Mouse (Mus musculus): ENCODE results near the gene Exd1. TPM values are rescaled to one million over a fixed set of nuclear protein-coding genes. Genes with fewer than 3 reads are reported as not detected.

Gene Exd1
- polyA plus RNA-seq, 1 experiment from 2014 or later: 0.34 TPM

DNA sequence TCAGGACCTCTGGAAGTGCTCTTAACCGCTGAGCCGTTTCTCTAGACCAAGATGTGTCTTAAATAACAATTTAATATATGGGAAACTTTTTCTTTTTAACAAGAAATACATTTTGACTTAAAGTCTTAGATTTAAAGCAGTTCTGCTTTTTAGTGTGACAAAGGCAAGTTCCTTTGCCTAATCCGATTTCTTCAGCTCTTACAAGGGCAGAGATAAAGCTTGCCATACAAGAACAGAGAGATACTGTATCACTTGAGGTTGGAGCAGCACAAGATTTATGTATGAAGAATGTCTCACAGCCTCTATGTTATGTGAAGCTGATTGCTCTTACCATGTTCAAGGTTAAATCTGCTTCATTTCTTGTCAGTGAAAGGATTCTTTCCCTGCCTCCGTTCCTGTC lies 17.9 kb upstream of the Exd1 start:
- Histone ChIP-seq H3K4me3 (no peak overlapping the region), H3K27me3 (ENCODE audit: insufficient read depth, poor library complexity, severe bottlenecking) (no peaks in the 10 kb centered on the region), H3K27ac (no peak overlapping the region), H3K9me3 (no peaks in the 10 kb centered on the region), H3K36me3 (peaks cover 15% of the 10 kb centered on the region; the same call in 1 of the 2 replicates), H3K4me1 (no peaks in the 10 kb centered on the region)
- DNase-seq (ENCODE audit: low spot score): no peak
- 89% methylated on average over 4 of the region's 4 CpGs for WGBS

GRCm38 (mm10) chr2:119561794-119562193 lies 14.4 kb upstream of the Exd1 start:
- Histone ChIP-seq H3K4me1 (peaks cover 5% of the 10 kb centered on the region; the same call in 1 of the 2 replicates), H3K36me3 (peaks cover 15% of the 10 kb centered on the region; the same call in 1 of the 2 replicates), H3K9me3 (no peaks in the 10 kb centered on the region), H3K4me3 (no peak overlapping the region), H3K27me3 (ENCODE audit: insufficient read depth, poor library complexity, severe bottlenecking) (no peaks in the 10 kb centered on the region), H3K27ac (no peak overlapping the region)
- DNase-seq (ENCODE audit: low spot score): no peak
- WGBS: 85% methylated on average over 3 of the region's 3 CpGs

DNA sequence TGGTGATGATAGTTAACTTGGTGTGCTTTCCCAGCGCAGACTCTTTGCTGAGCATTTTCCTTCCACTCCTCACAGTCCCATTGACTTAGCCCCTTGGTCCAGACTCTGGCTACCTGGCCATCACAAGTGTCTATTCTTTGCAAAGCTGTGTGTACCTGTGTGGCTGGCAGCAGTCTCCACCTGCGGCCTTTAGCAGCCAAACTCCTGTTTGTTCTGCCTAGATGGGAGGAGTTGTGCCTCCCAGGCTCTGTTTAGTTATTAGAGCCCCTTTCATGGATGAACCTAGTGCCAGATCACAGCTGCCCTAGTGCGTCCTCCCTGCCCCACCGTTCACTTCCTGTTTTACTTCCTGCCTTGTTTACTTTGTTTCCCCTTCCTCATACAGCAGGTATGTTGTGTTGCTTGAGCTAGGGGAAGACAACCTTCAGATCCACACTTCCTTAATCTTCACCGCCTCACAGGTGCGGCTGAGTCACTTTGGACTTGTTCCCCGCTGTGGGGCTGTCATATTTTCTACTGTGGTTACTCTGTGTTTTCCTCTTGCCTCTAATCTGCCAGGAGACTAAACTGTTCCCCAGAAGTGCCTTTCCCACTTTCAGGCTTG lies 11.4 kb upstream of the Exd1 start:
- H3K36me3 ChIP-seq: peaks cover 8% of the 10 kb centered on the region; the same call in 1 of the 2 replicates
- no peak for DNase-seq (ENCODE audit: low spot score)
- H3K27ac ChIP-seq: no peak overlapping the region
- 70% methylated on average over 7 of the region's 7 CpGs for WGBS
- H3K4me1 ChIP-seq: peaks cover 5% of the 10 kb centered on the region; the same call in 1 of the 2 replicates
- H3K27me3 ChIP-seq (ENCODE audit: insufficient read depth, poor library complexity, severe bottlenecking): no peaks in the 10 kb centered on the region
- H3K4me3 ChIP-seq: no peak overlapping the region
- H3K9me3 ChIP-seq: no peaks in the 10 kb centered on the region

- H3K27me3 ChIP-seq (ENCODE audit: insufficient read depth, poor library complexity, severe bottlenecking): no peaks in the 10 kb centered on the region
- no peaks in the 10 kb centered on the region for H3K9me3 ChIP-seq
- H3K4me3 ChIP-seq: no peak overlapping the region
- H3K4me1 ChIP-seq: peaks cover 5% of the 10 kb centered on the region; the same call in 1 of the 2 replicates
- H3K36me3 ChIP-seq: peaks cover 5% of the 10 kb centered on the region; the same call in 1 of the 2 replicates
- WGBS: 89% methylated on average over 3 of the region's 3 CpGs
- DNase-seq (ENCODE audit: low spot score): no peak
- H3K27ac ChIP-seq: no peak overlapping the region
Observed at GRCm38 (mm10) chr2:119558039-119558438, 10.6 kb upstream of the Exd1 start.

GRCm38 (mm10) chr2:119549678-119550077 lies 2.3 kb upstream of the Exd1 start:
- DNase-seq (ENCODE audit: low spot score): no peak
- WGBS: 60% methylated on average over 2 of the region's 2 CpGs
- Histone ChIP-seq H3K27me3 (ENCODE audit: insufficient read depth, poor library complexity, severe bottlenecking) (no peaks in the 10 kb centered on the region), H3K4me1 (peaks cover 19% of the 10 kb centered on the region), H3K4me3 (no peak overlapping the region), H3K9me3 (no peaks in the 10 kb centered on the region), H3K36me3 (no peaks in the 10 kb centered on the region), H3K27ac (no peak overlapping the region)

- no peak overlapping the region for H3K27ac ChIP-seq
- no peaks in the 10 kb centered on the region for H3K9me3 ChIP-seq
- H3K36me3 ChIP-seq: no peaks in the 10 kb centered on the region
- WGBS: 70% methylated on average over 5 of the region's 5 CpGs
- H3K4me3 ChIP-seq: peak overlapping the region; percentile 74; the same call in 1 of the 2 replicates
- no peaks in the 10 kb centered on the region for H3K27me3 ChIP-seq (ENCODE audit: insufficient read depth, poor library complexity, severe bottlenecking)
- peaks cover 19% of the 10 kb centered on the region for H3K4me1 ChIP-seq
- no peak for DNase-seq (ENCODE audit: low spot score)
Observed at GRCm38 (mm10) chr2:119548691-119549090, 1.3 kb upstream of the Exd1 start.

DNA sequence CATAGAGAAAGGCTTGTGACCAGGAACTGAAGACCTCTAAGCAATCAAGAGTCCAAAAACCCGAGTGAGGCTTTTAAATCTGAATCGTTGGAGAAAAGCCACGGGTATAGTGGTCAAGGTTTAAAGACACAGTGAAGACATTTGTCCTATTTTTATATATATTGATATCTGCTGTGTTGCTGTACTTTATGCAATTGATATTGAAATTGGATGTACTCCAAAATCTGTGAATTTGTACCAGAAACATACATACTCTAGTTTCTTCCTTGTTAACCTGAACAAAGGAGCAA lies 889 bp upstream of the Exd1 start:
- no peaks in the 10 kb centered on the region for H3K36me3 ChIP-seq
- H3K4me1 ChIP-seq: peaks cover 19% of the 10 kb centered on the region
- H3K4me3 ChIP-seq: peak overlapping the region; percentile 74
- DNase-seq (ENCODE audit: low spot score): no peak
- H3K27ac ChIP-seq: peak overlapping the region; percentile 85; the same call in 1 of the 2 replicates
- no peaks in the 10 kb centered on the region for H3K9me3 ChIP-seq
- no peaks in the 10 kb centered on the region for H3K27me3 ChIP-seq (ENCODE audit: insufficient read depth, poor library complexity, severe bottlenecking)
- WGBS: 14% methylated on average over 3 of the region's 3 CpGs

DNA sequence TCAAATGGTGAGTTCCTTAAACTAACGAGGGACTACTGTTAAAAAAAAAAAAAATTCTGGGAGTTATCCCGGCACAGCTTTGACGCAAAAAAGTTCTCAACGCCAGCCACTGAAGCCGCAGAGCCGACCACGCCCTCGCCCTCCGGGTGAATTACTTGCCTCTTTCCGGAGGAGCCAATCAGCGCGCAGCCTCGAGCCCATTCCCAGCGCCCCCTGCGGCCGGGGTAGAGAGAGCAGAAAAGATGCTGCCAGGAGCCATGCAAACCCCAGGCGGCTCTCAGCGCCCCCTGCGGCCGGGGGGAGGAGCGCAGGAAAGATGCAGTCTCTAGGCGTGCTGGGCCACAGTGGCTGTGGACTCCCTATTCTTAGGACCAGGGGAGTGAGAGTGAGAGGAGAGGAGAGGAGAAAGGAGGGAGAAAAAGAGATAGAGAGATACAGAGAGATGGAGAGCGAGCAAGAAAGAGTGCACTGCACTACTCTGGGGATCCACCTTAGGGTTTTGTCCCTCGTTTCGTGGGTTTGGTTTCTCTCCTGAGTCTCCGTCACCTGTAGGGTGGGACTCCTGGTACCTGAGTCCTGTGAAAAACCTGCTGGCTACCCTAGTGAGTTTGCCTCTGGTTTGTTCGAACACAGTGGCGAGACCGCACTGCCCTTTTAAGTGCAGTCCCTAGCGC lies 442 bp downstream of the Exd1 start:
- H3K9me3 ChIP-seq: no peaks in the 10 kb centered on the region
- peaks cover 16% of the 10 kb centered on the region for H3K4me1 ChIP-seq
- no peaks in the 10 kb centered on the region for H3K36me3 ChIP-seq
- no peaks in the 10 kb centered on the region for H3K27me3 ChIP-seq (ENCODE audit: insufficient read depth, poor library complexity, severe bottlenecking)
- peak; percentile 95 for DNase-seq (ENCODE audit: low spot score)
- H3K27ac ChIP-seq: peak overlapping the region; percentile 85
- H3K4me3 ChIP-seq: peak overlapping the region; percentile 74
- WGBS: under 1% methylated on average over 30 of the region's 30 CpGs

DNA sequence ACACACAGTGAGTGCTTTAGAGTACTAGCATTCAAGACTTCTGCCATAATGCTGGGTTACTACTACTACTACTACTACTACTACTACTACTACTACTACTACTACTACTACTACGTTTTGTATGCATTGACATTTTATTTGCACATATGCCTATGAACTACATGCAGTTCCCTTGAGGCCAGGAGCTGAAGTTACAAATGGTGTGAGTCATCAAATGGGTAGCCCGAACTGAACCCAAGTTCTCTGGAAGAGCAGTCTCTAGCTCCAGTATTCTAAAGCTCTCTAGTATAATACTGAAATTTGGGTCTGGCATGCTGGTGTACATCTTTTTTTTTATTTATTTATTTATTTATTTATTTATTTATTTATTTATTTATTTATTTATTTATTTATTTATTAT lies 3.8 kb downstream of the Exd1 start:
- Histone ChIP-seq H3K9me3 (no peaks in the 10 kb centered on the region), H3K4me3 (no peak overlapping the region), H3K27ac (no peak overlapping the region), H3K4me1 (peaks cover 14% of the 10 kb centered on the region), H3K27me3 (ENCODE audit: insufficient read depth, poor library complexity, severe bottlenecking) (no peaks in the 10 kb centered on the region), H3K36me3 (no peaks in the 10 kb centered on the region)
- no peak for DNase-seq (ENCODE audit: low spot score)
- 71% methylated on average over 2 of the region's 2 CpGs for WGBS

GRCm38 (mm10) chr2:119542106-119542505 lies 5.3 kb downstream of the Exd1 start:
- Histone ChIP-seq H3K4me3 (no peak overlapping the region), H3K27me3 (ENCODE audit: insufficient read depth, poor library complexity, severe bottlenecking) (no peaks in the 10 kb centered on the region), H3K9me3 (no peaks in the 10 kb centered on the region), H3K4me1 (peaks cover 4% of the 10 kb centered on the region), H3K27ac (no peak overlapping the region), H3K36me3 (no peaks in the 10 kb centered on the region)
- WGBS: 22% methylated on average over 1 of the region's 1 CpGs
- no peak for DNase-seq (ENCODE audit: low spot score)

DNA sequence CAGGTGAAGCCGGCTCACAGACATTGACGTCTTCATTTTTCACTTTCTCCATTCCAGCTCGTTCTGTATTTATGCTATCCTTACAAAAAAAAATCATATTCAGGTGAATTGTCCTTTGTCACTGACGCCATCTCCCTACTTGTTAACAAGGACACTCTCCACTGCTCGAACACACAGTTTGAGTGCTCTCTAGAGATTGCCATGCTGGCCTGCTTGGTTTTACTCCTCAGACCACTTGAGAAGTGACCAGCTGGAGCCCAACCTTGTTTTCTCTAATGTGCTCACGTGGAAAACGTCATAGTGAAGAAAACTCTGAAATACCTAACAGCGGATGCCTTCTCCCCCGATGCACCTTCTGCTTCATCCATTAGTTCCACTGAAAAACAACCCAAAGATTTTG lies 8.6 kb downstream of the Exd1 start:
- Histone ChIP-seq H3K27me3 (ENCODE audit: insufficient read depth, poor library complexity, severe bottlenecking) (no peaks in the 10 kb centered on the region), H3K4me1 (no peaks in the 10 kb centered on the region), H3K9me3 (no peaks in the 10 kb centered on the region), H3K4me3 (no peak overlapping the region), H3K36me3 (no peaks in the 10 kb centered on the region), H3K27ac (no peak overlapping the region)
- WGBS: 65% methylated on average over 9 of the region's 9 CpGs
- no peak for DNase-seq (ENCODE audit: low spot score)

DNA sequence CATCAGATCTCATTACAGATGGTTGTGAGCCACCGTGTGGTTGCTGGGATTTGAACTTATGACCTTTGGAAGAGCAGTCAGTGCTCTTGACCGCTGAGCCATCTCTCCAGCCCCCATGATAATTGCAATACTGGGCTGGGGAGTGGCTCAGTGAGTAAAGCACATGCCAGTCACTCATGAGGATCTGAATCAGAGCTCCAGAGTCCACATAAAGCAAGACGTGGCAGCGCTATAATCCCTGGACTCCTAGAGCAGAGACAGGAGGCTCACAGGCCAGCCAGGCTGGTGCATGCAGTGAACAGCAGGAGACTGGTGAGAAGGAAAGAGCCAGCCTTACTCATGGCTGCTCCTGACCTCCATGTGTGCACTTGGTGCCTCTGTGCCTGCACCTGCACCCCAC lies 22.0 kb downstream of the Exd1 start:
- no peak overlapping the region for H3K27ac ChIP-seq
- H3K4me1 ChIP-seq: no peaks in the 10 kb centered on the region
- no peaks in the 10 kb centered on the region for H3K27me3 ChIP-seq (ENCODE audit: insufficient read depth, poor library complexity, severe bottlenecking)
- no peak for DNase-seq (ENCODE audit: low spot score)
- H3K4me3 ChIP-seq: no peak overlapping the region
- no peaks in the 10 kb centered on the region for H3K9me3 ChIP-seq
- WGBS: 59% methylated on average over 4 of the region's 4 CpGs
- H3K36me3 ChIP-seq: no peaks in the 10 kb centered on the region

DNA sequence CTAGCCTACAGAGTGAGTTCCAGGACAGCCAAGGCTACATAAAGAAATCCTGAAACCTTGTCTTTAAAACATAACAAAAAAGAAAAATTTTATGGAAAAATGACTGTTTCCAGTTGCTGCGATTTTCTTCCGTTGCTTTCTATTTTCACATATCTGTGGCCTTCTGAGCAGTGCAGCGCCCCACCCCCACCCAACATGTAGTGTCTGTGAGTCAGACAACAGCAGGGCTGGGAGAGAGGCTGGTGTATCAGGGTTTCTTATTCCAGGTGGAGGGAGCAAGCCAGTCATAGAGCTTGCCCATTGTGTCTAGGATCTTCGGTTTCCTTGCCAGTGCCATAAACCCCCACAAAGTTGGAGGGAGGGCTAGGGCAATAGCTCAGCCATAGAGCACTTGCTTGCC lies 23.6 kb downstream of the Exd1 start:
- Histone ChIP-seq H3K4me3 (no peak overlapping the region), H3K27ac (no peak overlapping the region), H3K9me3 (no peaks in the 10 kb centered on the region), H3K27me3 (ENCODE audit: insufficient read depth, poor library complexity, severe bottlenecking) (no peaks in the 10 kb centered on the region), H3K36me3 (no peaks in the 10 kb centered on the region), H3K4me1 (no peaks in the 10 kb centered on the region)
- 84% methylated on average over 4 of the region's 4 CpGs for WGBS
- DNase-seq (ENCODE audit: low spot score): no peak

DNA sequence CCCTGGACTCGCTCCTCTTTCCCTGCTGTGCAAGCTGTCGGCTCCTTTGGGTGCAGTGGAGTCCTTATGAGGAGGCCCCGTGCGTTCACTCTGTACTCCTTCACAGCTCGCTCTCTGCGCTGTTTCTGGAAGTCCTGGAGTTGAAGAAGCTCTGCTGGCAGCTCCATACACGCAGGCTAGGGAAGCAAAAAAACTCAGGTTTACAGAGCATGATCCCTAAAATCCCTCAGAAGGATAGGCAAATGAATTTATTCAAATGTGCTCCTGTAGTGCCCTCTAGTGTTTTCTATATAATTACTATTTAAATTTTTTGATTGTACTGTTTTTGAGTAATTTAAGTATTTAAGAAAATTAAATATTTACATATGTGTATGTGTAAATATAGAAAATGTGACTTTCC lies 26.9 kb downstream of the Exd1 start:
- 64% methylated on average over 7 of the region's 7 CpGs for WGBS
- DNase-seq (ENCODE audit: low spot score): no peak
- Histone ChIP-seq H3K4me1 (no peaks in the 10 kb centered on the region), H3K4me3 (no peak overlapping the region), H3K27me3 (ENCODE audit: insufficient read depth, poor library complexity, severe bottlenecking) (no peaks in the 10 kb centered on the region), H3K27ac (no peak overlapping the region), H3K36me3 (no peaks in the 10 kb centered on the region), H3K9me3 (no peaks in the 10 kb centered on the region)

All from heart, embryonic 10.5 days (tissue).